Mouse (Mus musculus): ENCODE measurements around the gene Pqlc3. TPM values are rescaled to one million over a fixed set of nuclear protein-coding genes. Genes with fewer than 3 reads are reported as not detected.

Gene Pqlc3
- polyA plus RNA-seq, 1 experiment from 2014 or later = 4.0 TPM

DNA sequence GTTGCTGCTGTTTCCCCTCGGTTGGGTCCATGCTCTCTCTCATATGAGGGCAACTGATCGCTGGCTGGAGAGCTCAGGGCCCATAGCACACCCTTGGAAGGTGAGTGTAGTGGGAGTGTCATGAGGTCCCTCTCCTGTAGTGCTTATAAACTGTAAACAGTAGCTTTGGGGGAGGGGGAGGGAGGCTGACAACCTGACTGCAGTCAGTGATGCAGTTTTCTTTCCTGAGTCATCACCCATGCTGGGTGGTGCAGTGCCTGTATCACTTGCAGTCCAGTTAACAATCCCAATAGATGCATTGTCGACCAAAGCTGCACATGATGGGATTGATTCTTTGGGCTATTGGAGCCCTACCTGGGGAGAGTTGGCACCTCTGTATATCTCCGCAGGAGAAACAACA lies 1.0 kb upstream of the Pqlc3 start:
- ATAC-seq (ENCODE audit: insufficient number of reproducible peaks, insufficient read depth, low FRiP score, low read depth) = no peak
- no peaks in the 10 kb centered on the region for H3K9me3 ChIP-seq (ENCODE audit: control insufficient read depth, low read length)
- H3K27ac ChIP-seq (replicated peaks in 1 of 2; ENCODE audit: control insufficient read depth in 1 of 2, insufficient read depth in 1 of 2, low read depth in 2 of 2, low read length in 2 of 2) = no peak overlapping the region
- H3K9ac ChIP-seq (ENCODE audit: low read length) = no peak overlapping the region
- no peaks in the 10 kb centered on the region for H3K36me3 ChIP-seq (ENCODE audit: control insufficient read depth, insufficient read depth, low read length)
- H3K4me3 ChIP-seq (ENCODE audit: control insufficient read depth in 1 of 2, insufficient read depth in 1 of 2, low read depth in 1 of 2, low read length in 2 of 2) = no peak overlapping the region
- H3K4me2 ChIP-seq (ENCODE audit: low read length) = no peak overlapping the region
- H3K4me1 ChIP-seq (ENCODE audit: control insufficient read depth in 2 of 2, insufficient read depth in 2 of 2, low read length in 2 of 2) = peaks cover 4 to 14% of the 10 kb centered on the region in 2 experiments; a peak in 3 of 4 replicates
- no peaks in the 10 kb centered on the region for H3K27me3 ChIP-seq (ENCODE audit: control insufficient read depth, insufficient read depth, low read length)
- 44% methylated on average over 4 of the region's 4 CpGs for WGBS

GRCm38 (mm10) chr12:17000628-17001027 lies 420 bp upstream of the Pqlc3 start:
- H3K9me3 ChIP-seq (ENCODE audit: control insufficient read depth, low read length) = no peaks in the 10 kb centered on the region
- whole genome bisulfite sequencing = 54% methylated on average over 6 of the region's 6 CpGs
- peak overlapping the region; percentile 89 for H3K4me2 ChIP-seq (ENCODE audit: low read length)
- no peak for ATAC-seq (ENCODE audit: insufficient number of reproducible peaks, insufficient read depth, low FRiP score, low read depth)
- no peak overlapping the region for H3K4me3 ChIP-seq (ENCODE audit: control insufficient read depth in 1 of 2, insufficient read depth in 1 of 2, low read depth in 1 of 2, low read length in 2 of 2)
- H3K27me3 ChIP-seq (ENCODE audit: control insufficient read depth, insufficient read depth, low read length) = no peaks in the 10 kb centered on the region
- peaks cover 4 to 14% of the 10 kb centered on the region in 2 experiments; a peak in 3 of 4 replicates for H3K4me1 ChIP-seq (ENCODE audit: control insufficient read depth in 2 of 2, insufficient read depth in 2 of 2, low read length in 2 of 2)
- H3K36me3 ChIP-seq (ENCODE audit: control insufficient read depth, insufficient read depth, low read length) = peaks cover 4% of the 10 kb centered on the region; the same call in 1 of the 2 replicates
- H3K27ac ChIP-seq (replicated peaks in 1 of 2; ENCODE audit: control insufficient read depth in 1 of 2, insufficient read depth in 1 of 2, low read depth in 2 of 2, low read length in 2 of 2) = no peak overlapping the region
- H3K9ac ChIP-seq (ENCODE audit: low read length) = no peak overlapping the region

DNA sequence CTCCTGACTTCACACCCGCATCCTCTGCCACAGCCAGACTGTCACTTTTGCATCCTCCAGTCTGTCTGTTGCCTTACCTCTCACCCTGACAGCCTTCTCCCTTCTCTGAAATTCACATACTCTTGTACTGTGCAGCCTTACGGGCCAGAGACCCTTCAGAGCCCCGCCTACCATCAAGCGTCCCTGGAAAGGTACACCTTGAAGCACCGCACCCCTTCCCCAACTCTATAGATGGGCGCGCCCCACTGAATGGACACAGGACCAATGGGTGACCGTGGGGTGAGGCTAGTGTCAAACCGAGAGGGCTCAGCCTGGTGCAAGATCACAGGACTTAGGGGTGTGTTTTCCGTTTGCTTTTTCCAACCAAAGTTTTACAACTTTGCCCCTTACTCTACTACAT lies 1.1 kb downstream of the Pqlc3 start:
- H3K36me3 ChIP-seq (ENCODE audit: control insufficient read depth, insufficient read depth, low read length) = peaks cover 8% of the 10 kb centered on the region; the same call in 1 of the 2 replicates
- no peak for ATAC-seq (ENCODE audit: insufficient number of reproducible peaks, insufficient read depth, low FRiP score, low read depth)
- H3K4me3 ChIP-seq (ENCODE audit: control insufficient read depth in 1 of 2, insufficient read depth in 1 of 2, low read depth in 1 of 2, low read length in 2 of 2) = peak overlapping the region; percentile 54 to 59
- WGBS = 4% methylated on average over 10 of the region's 10 CpGs
- H3K4me1 ChIP-seq (ENCODE audit: control insufficient read depth in 2 of 2, insufficient read depth in 2 of 2, low read length in 2 of 2) = peaks cover 7 to 19% of the 10 kb centered on the region in 2 experiments; a peak in 3 of 4 replicates
- no peaks in the 10 kb centered on the region for H3K9me3 ChIP-seq (ENCODE audit: control insufficient read depth, low read length)
- H3K27ac ChIP-seq (replicated peaks in 1 of 2; ENCODE audit: control insufficient read depth in 1 of 2, insufficient read depth in 1 of 2, low read depth in 2 of 2, low read length in 2 of 2) = no peak overlapping the region
- peak overlapping the region; percentile 89 for H3K4me2 ChIP-seq (ENCODE audit: low read length)
- peak overlapping the region; percentile 65 for H3K9ac ChIP-seq (ENCODE audit: low read length)
- no peaks in the 10 kb centered on the region for H3K27me3 ChIP-seq (ENCODE audit: control insufficient read depth, insufficient read depth, low read length)

DNA sequence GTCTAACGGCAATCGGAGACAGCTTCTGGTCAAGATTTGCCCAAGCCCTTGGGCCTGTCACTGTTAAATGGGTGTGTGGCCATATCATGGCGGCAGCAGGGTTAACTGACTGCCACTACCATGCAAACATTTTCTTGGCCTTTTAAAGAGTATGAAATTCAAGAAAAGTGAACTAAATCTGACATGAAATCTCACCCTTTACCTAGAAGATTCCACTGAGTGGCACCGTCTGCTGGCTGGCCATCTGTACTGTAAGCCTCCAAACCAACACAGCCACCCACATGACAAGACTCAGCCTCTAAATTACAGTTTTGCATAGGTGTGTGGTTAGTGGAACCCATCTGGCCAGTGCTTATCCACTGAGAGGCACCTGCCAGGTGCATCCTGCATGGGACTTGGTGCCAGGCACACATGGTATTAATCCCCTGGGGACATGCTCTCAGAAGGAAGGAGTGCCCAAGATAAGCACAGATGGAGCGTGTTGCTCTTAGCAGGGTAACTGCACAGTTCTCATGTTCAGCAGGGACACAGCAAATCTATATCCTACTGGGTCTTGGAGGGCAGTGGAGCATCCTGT lies 3.2 kb downstream of the Pqlc3 start:
- no peak overlapping the region for H3K4me2 ChIP-seq (ENCODE audit: low read length)
- H3K9ac ChIP-seq (ENCODE audit: low read length) = no peak overlapping the region
- peaks cover 7 to 19% of the 10 kb centered on the region in 2 experiments; a peak in 3 of 4 replicates for H3K4me1 ChIP-seq (ENCODE audit: control insufficient read depth in 2 of 2, insufficient read depth in 2 of 2, low read length in 2 of 2)

DNA sequence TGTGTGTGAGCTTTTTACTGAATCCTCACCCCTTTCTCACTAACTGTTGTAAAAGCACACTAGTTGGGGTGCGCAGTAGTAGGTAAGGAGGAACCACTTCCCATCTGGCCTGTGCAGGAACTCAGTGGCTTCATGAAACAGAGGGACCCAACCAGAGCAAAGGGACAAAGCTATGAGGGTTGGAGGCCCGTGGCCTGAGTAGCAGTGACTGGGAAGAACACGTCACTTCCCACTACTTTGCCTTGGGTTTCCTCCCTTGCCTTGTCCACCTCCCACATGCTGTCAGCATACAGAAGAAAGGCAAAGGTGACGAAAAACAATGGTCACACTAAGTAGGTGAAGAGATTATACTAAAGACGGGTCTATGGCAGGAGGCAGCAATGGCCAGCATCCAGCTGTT lies 3.9 kb downstream of the Pqlc3 start:
- Histone ChIP-seq H3K27me3 (ENCODE audit: control insufficient read depth, insufficient read depth, low read length) (no peaks in the 10 kb centered on the region), H3K4me2 (ENCODE audit: low read length) (no peak overlapping the region), H3K27ac (replicated peaks in 1 of 2; ENCODE audit: control insufficient read depth in 1 of 2, insufficient read depth in 1 of 2, low read depth in 2 of 2, low read length in 2 of 2) (no peak overlapping the region), H3K4me1 (ENCODE audit: control insufficient read depth in 2 of 2, insufficient read depth in 2 of 2, low read length in 2 of 2) (peaks cover 7 to 19% of the 10 kb centered on the region in 2 experiments; a peak in 3 of 4 replicates), H3K9ac (ENCODE audit: low read length) (no peak overlapping the region), H3K4me3 (ENCODE audit: control insufficient read depth in 1 of 2, insufficient read depth in 1 of 2, low read depth in 1 of 2, low read length in 2 of 2) (no peak overlapping the region), H3K36me3 (ENCODE audit: control insufficient read depth, insufficient read depth, low read length) (peaks cover 29% of the 10 kb centered on the region), H3K9me3 (ENCODE audit: control insufficient read depth, low read length) (no peaks in the 10 kb centered on the region)
- no peak for ATAC-seq (ENCODE audit: insufficient number of reproducible peaks, insufficient read depth, low FRiP score, low read depth)
- 70% methylated on average over 5 of the region's 5 CpGs for WGBS

More for the DNA sequence above, 3.2 kb downstream of the Pqlc3 start:
- ATAC-seq (ENCODE audit: insufficient number of reproducible peaks, insufficient read depth, low FRiP score, low read depth) = no peak
- 83% methylated on average over 5 of the region's 5 CpGs for WGBS
- Histone ChIP-seq H3K27ac (replicated peaks in 1 of 2; ENCODE audit: control insufficient read depth in 1 of 2, insufficient read depth in 1 of 2, low read depth in 2 of 2, low read length in 2 of 2) (no peak overlapping the region), H3K4me3 (ENCODE audit: control insufficient read depth in 1 of 2, insufficient read depth in 1 of 2, low read depth in 1 of 2, low read length in 2 of 2) (no peak overlapping the region), H3K36me3 (ENCODE audit: control insufficient read depth, insufficient read depth, low read length) (peaks cover 24% of the 10 kb centered on the region), H3K27me3 (ENCODE audit: control insufficient read depth, insufficient read depth, low read length) (no peaks in the 10 kb centered on the region), H3K9me3 (ENCODE audit: control insufficient read depth, low read length) (no peaks in the 10 kb centered on the region)

DNA sequence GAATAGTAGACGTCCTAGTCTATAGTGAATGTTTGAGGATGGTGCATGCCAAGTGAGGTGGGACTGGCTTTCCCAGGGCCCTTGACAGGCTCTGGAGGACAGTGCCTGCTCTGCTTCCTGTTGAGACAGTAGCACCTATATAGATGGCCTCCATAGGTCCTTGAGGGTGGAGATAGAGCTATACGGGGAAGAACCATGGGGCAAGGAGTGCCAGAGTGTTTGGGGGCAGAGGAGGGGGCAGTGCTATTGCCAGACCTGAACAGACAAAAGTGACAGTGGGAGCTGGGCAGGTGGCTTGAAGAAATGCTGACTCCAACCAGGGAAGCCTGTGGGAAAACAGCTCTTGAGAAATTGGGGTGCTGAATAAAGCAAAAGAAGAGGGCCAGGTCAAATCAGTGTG lies 5.9 kb downstream of the Pqlc3 start:
- ATAC-seq (ENCODE audit: insufficient number of reproducible peaks, insufficient read depth, low FRiP score, low read depth) = no peak
- Histone ChIP-seq H3K36me3 (ENCODE audit: control insufficient read depth, insufficient read depth, low read length) (peaks cover 40% of the 10 kb centered on the region), H3K9ac (ENCODE audit: low read length) (no peak overlapping the region), H3K4me2 (ENCODE audit: low read length) (no peak overlapping the region), H3K27ac (replicated peaks in 1 of 2; ENCODE audit: control insufficient read depth in 1 of 2, insufficient read depth in 1 of 2, low read depth in 2 of 2, low read length in 2 of 2) (no peak overlapping the region), H3K4me3 (ENCODE audit: control insufficient read depth in 1 of 2, insufficient read depth in 1 of 2, low read depth in 1 of 2, low read length in 2 of 2) (no peak overlapping the region), H3K9me3 (ENCODE audit: control insufficient read depth, low read length) (no peaks in the 10 kb centered on the region), H3K4me1 (ENCODE audit: control insufficient read depth in 2 of 2, insufficient read depth in 2 of 2, low read length in 2 of 2) (peaks cover 6 to 15% of the 10 kb centered on the region in 2 experiments; a peak in 3 of 4 replicates), H3K27me3 (ENCODE audit: control insufficient read depth, insufficient read depth, low read length) (no peaks in the 10 kb centered on the region)
- WGBS = 79% methylated on average over 2 of the region's 2 CpGs

DNA sequence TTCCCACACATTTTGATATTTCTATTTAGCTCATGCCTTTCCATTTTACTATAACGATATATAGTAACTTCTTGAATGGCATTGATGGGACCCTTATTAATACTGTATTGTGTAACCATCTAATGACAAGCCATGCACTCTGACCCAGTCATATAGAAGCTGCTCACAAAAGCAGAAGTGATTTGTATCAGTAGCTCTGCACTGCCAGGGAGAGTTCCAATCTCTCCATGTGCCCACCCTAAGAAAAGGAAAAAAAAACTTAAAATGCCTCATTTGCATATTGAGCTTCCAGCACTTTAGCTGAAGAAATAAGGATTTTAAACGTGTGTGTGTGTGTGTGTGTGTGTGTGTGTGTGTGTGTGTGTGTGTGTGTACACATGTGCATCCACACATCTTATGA lies 7.9 kb downstream of the Pqlc3 start:
- ATAC-seq (ENCODE audit: insufficient number of reproducible peaks, insufficient read depth, low FRiP score, low read depth) = no peak

DNA sequence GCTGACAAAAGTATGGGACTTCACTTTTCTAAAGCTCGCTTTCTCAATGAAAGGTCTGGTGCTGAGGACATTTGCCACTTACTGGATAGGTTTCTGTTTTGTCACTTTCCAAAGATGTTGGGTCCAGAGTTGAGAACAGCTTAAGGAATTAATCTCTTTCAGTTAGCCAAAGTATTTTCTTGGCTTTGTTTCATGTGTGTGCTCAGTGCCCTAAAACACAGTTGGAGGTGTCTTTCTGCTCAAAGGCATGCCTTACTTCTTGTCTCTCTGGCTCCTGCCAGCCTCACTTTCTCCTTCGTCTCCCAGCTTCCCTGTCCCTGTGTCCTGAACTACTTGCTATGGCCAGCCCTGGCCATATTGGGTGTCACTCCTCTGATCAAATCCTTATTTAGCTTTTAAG lies 8.8 kb downstream of the Pqlc3 start:
- 88% methylated on average over 2 of the region's 2 CpGs for WGBS
- Histone ChIP-seq H3K27me3 (ENCODE audit: control insufficient read depth, insufficient read depth, low read length) (no peaks in the 10 kb centered on the region), H3K9me3 (ENCODE audit: control insufficient read depth, low read length) (no peaks in the 10 kb centered on the region), H3K9ac (ENCODE audit: low read length) (no peak overlapping the region), H3K4me1 (ENCODE audit: control insufficient read depth in 2 of 2, insufficient read depth in 2 of 2, low read length in 2 of 2) (peaks cover 3 to 5% of the 10 kb centered on the region in 2 experiments; a peak in 2 of 4 replicates), H3K4me3 (ENCODE audit: control insufficient read depth in 1 of 2, insufficient read depth in 1 of 2, low read depth in 1 of 2, low read length in 2 of 2) (no peak overlapping the region), H3K4me2 (ENCODE audit: low read length) (no peak overlapping the region), H3K27ac (replicated peaks in 1 of 2; ENCODE audit: control insufficient read depth in 1 of 2, insufficient read depth in 1 of 2, low read depth in 2 of 2, low read length in 2 of 2) (no peak overlapping the region), H3K36me3 (ENCODE audit: control insufficient read depth, insufficient read depth, low read length) (peaks cover 54% of the 10 kb centered on the region)
- ATAC-seq (ENCODE audit: insufficient number of reproducible peaks, insufficient read depth, low FRiP score, low read depth) = no peak

More for the DNA sequence above, 7.9 kb downstream of the Pqlc3 start:
- Histone ChIP-seq H3K4me1 (ENCODE audit: control insufficient read depth in 2 of 2, insufficient read depth in 2 of 2, low read length in 2 of 2) (peaks cover 3 to 5% of the 10 kb centered on the region in 2 experiments; a peak in 2 of 4 replicates), H3K9me3 (ENCODE audit: control insufficient read depth, low read length) (no peaks in the 10 kb centered on the region), H3K27ac (replicated peaks in 1 of 2; ENCODE audit: control insufficient read depth in 1 of 2, insufficient read depth in 1 of 2, low read depth in 2 of 2, low read length in 2 of 2) (no peak overlapping the region), H3K9ac (ENCODE audit: low read length) (no peak overlapping the region), H3K27me3 (ENCODE audit: control insufficient read depth, insufficient read depth, low read length) (no peaks in the 10 kb centered on the region), H3K4me2 (ENCODE audit: low read length) (no peak overlapping the region), H3K4me3 (ENCODE audit: control insufficient read depth in 1 of 2, insufficient read depth in 1 of 2, low read depth in 1 of 2, low read length in 2 of 2) (no peak overlapping the region), H3K36me3 (ENCODE audit: control insufficient read depth, insufficient read depth, low read length) (peaks cover 49% of the 10 kb centered on the region)
- WGBS = 89% methylated on average over 2 of the region's 2 CpGs

Data from heart, embryonic 14.5 days (tissue).